Mouse (Mus musculus) ES-E14 (cell line): ENCODE results near the gene Ric8b. TPM values are rescaled to one million over a fixed set of nuclear protein-coding genes. Genes with fewer than 3 reads are reported as not detected.

Experiments used
- DNase-seq: peaks from one replicate; pipeline ENCODE4 v3.0.0-alpha.2; 2013; ENCODE audit warnings: low read depth, low spot score
- H3K27ac ChIP-seq: 2 replicates; pipeline ENCODE4 v1.5.1; 2012; ENCODE audit warnings: low read depth, mild to moderate bottlenecking, low read length, moderate library complexity, mixed read lengths; ENCODE audit not compliant: poor library complexity, insufficient read depth, severe bottlenecking
- H3K36me3 ChIP-seq: 2 replicates; pipeline ENCODE4 v1.6.1; 2012; ENCODE audit warnings: mild to moderate bottlenecking, low read length, moderate library complexity, mixed read lengths; ENCODE audit not compliant: control insufficient read depth, poor library complexity, insufficient read depth, severe bottlenecking
- H3K4me1 ChIP-seq, 2 experiments: fragments of 150-350 bp in 1 of 2; sonication (generic) in 1 of 2; 2 replicates each; pipeline ENCODE4 v1.6.1; 2012; ENCODE audit warnings: low read length in 2 of 2, mild to moderate bottlenecking in 1 of 2, mixed read lengths in 1 of 2; ENCODE audit not compliant: control insufficient read depth in 2 of 2, insufficient read depth in 2 of 2, poor library complexity in 1 of 2
- H3K4me3 ChIP-seq, 2 experiments: fragments of 150-350 bp in 1 of 2; sonication (generic) in 1 of 2; 2 replicates each; pipeline ENCODE4 v1.5.1; 2012; ENCODE audit warnings: low read length in 2 of 2, low read depth in 1 of 2, mild to moderate bottlenecking in 1 of 2, mixed read lengths in 1 of 2; ENCODE audit not compliant: insufficient read depth in 1 of 2, poor library complexity in 1 of 2, severe bottlenecking in 1 of 2
- H3K9ac ChIP-seq: 2 replicates; pipeline ENCODE4 v1.6.1; 2012; ENCODE audit warnings: low read depth, mild to moderate bottlenecking, low read length, mixed read lengths; ENCODE audit not compliant: poor library complexity, insufficient read depth, severe bottlenecking
- H3K9me3 ChIP-seq: fragments of 150-350 bp; sonication (generic); 2 replicates; pipeline ENCODE4 v1.6.1; 2012; ENCODE audit warnings: low read depth, mild to moderate bottlenecking, low read length; ENCODE audit not compliant: control insufficient read depth, insufficient read depth
- CHD2 ChIP-seq: IDR thresholded peaks from 2 replicates; pipeline ENCODE4 v1.6.1; 2014; ENCODE audit warnings: mild to moderate bottlenecking, low read depth, low read length, inconsistent platforms
- HCFC1 ChIP-seq: IDR thresholded peaks from 2 replicates; pipeline ENCODE4 v1.6.1; 2012; ENCODE audit warnings: low read length, inconsistent platforms, borderline replicate concordance; ENCODE audit not compliant: insufficient read depth
- MAFK ChIP-seq: IDR thresholded peaks from 2 replicates; pipeline ENCODE4 v1.6.1; 2014; ENCODE audit warnings: mild to moderate bottlenecking, low read depth, low read length, inconsistent platforms; ENCODE audit not compliant: insufficient read depth
- ZC3H11A ChIP-seq: IDR thresholded peaks from 2 replicates; pipeline ENCODE4 v1.6.1; 2012; ENCODE audit warnings: low read depth, mild to moderate bottlenecking, inconsistent platforms, low read length, borderline replicate concordance
- ZNF384 ChIP-seq: IDR thresholded peaks from 2 replicates; pipeline ENCODE4 v1.6.1; 2012; ENCODE audit warnings: low read depth, low read length, inconsistent platforms
- in situ Hi-C, 2 experiments: fragments of 600-800 bp; cut with MboI; formaldehyde crosslinking; loops; one replicate each; pipeline ENCODE4 v1.15.1; 2025; ENCODE audit warnings: low sequenced_read_pairs in 2 of 2, inconsistent platforms in 1 of 2; ENCODE audit not compliant: unreplicated experiment in 2 of 2
- total RNA-seq: library from RNA; depleted of rRNA; stranded (reverse); fragments of 300-350 nt; gene quantifications from 2 replicates; pipeline ENCODE4 v1.2.3, GENCODE M21; 2012

Ric8b gene
- total RNA-seq, 1 experiment: 17.2 TPM

DNA sequence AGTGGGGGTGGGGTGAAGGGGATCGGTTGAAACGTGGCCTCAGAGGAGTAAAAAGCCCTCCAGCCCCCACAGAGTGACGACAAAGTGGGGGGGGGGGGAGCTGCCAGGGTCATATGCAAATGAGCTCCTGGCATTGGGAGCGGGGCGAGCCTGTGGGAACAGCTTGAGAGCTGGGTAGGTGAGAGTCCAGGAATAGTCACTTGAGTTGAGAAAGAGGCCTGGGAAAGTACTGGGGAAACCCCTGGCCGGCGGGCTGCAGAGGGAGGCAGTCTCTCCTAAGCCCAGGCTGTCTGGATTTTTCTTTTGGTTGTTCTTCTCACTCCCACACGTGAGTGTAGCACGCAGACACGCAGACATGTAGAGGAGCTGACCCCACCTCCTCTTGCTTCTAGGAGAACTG is 120.7 kb downstream of the Ric8b start:
- no peaks in the 10 kb centered on the region for H3K36me3 ChIP-seq
- DNase-seq: no peak
- H3K9me3 ChIP-seq: no peaks in the 10 kb centered on the region
- no peak for TF ChIP-seq HCFC1
- TF ChIP-seq MAFK: no peak
- peaks cover 0 to 15% of the 10 kb centered on the region in 2 experiments; a peak in 3 of 4 replicates for H3K4me1 ChIP-seq
- H3K9ac ChIP-seq: no peak overlapping the region
- in situ Hi-C loops: no loop called here
- no peak overlapping the region for H3K27ac ChIP-seq
- H3K4me3 ChIP-seq: no peak overlapping the region

DNA sequence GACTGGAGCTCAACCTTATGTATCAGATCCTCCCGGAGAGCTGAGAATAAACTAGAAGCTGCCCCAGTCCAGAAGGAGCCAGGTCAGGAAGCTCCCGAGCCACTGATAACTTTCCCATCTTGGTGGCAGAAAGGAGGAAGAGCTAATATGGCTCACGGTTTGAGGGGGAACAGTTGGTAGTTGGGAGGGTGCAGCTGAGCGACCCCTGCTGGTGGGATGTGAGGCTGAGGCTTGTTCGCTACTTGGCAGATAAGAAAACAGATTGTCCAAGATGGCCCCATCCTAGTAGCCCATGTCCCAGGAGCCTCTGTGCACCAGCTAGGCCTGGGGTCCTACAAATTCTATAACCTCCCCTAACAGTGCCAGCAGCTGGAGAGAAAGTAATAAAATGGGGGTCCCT is 121.4 kb downstream of the Ric8b start:
- H3K9ac ChIP-seq: no peak overlapping the region
- H3K9me3 ChIP-seq: no peaks in the 10 kb centered on the region
- H3K4me1 ChIP-seq: peaks cover 0 to 15% of the 10 kb centered on the region in 2 experiments; a peak in 3 of 4 replicates
- H3K36me3 ChIP-seq: no peaks in the 10 kb centered on the region
- TF ChIP-seq ZNF384 (no peak), HCFC1 (no peak), CHD2 (no peak), ZC3H11A (no peak), MAFK (no peak)
- H3K4me3 ChIP-seq: no peak overlapping the region
- no peak overlapping the region for H3K27ac ChIP-seq
- no peak for DNase-seq
- in situ Hi-C loops: no loop called here

DNA sequence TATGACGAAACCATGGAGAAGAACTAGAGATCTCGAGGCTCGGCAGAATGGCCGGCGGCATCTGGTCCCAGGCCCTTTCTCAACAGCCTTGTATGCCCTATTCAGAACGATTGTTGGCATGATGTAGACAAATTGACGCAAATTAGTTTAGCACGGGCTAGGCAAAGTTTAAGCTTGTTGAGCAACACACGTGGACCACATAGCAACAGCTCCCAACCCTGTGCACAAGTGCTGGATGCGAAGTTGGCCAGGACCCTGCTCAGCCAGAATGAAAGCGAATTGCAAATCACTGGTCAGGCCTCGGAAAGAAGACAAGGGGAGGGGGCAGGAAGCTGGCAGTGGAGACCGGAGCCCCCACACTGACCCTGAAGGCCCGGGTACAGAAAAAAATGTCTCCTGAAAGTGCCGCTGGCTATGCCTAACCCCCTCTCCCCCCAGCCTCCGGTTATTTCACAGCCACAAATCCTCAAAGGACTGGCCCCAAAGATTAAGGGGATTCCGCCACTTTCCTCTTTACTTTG is 126.8 kb downstream of the Ric8b start:
- peak overlapping the region; percentile 29; a peak in 3 of 4 replicates for H3K4me3 ChIP-seq
- H3K9me3 ChIP-seq: peaks cover 13% of the 10 kb centered on the region
- no peak overlapping the region for H3K27ac ChIP-seq
- H3K36me3 ChIP-seq: peaks cover 6% of the 10 kb centered on the region; the same call in 1 of the 2 replicates
- in situ Hi-C loops: no loop called here
- H3K4me1 ChIP-seq: peaks cover 0 to 6% of the 10 kb centered on the region in 2 experiments; a peak in 2 of 4 replicates
- peak overlapping the region; percentile 27; the same call in 1 of the 2 replicates for H3K9ac ChIP-seq
- TF ChIP-seq CHD2: no peak
- TF ChIP-seq ZC3H11A: no peak
- no peak for TF ChIP-seq HCFC1
- no peak for DNase-seq

DNA sequence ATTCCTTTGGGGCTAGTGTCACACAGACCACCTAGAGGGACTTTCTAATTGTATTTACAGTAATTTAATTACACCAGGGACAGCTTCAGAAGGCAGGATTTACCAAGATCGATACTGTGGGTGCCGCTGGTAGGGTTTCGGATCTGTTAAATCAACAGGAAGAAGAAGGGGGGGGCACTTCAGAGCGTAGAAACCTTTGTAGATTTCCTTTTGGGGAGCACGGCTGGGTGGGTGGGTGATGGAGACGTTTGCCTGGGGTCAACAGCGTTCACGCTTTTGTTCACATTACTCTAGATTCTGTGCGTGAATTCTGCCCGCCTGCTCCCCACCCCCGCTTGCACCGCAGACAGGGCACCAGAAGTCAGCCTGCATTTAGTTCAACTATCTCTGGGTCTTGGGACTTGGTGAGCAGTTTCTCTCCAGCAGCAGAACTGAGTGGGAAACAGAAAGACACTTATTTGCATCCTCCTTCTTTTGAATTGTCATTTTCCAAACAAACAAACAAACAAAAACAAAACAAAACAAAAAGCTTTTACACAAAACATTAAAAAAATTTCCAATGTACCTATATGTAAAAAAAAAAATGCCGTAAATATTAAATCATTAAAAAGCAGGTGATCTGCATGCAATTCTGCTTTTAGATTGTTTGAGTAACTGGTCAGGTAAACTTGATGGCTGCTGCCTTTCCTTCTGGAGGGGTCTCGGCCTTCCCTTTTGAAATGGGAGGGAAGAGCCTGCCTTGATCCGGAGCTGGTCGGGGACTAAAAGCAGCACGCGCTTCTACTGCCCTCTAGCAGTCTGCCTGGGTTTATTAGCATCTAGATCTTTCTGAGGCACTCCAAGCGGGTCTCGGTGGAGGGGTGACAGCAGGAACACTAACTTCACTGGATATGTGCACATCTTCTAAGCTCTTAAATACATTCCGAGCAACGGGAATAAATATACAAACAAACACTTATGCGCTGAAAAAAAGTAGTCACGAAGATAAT is 127.6 kb downstream of the Ric8b start:
- Histone ChIP-seq H3K36me3 (peaks cover 6% of the 10 kb centered on the region; the same call in 1 of the 2 replicates), H3K27ac (no peak overlapping the region), H3K4me1 (peaks cover 0 to 4% of the 10 kb centered on the region in 2 experiments; a peak in 2 of 4 replicates), H3K9me3 (peaks cover 13% of the 10 kb centered on the region), H3K4me3 (peak overlapping the region in 1 of 2 experiments; percentile 29; a peak in 2 of 4 replicates), H3K9ac (peak overlapping the region; percentile 27; the same call in 1 of the 2 replicates)
- DNase-seq: peak; percentile 46
- in situ Hi-C loops: no loop called here
- TF ChIP-seq ZC3H11A (0 out of 2 replicates have a peak, but pooled peaks have one; percentile 20), CHD2 (no peak)
